Mouse (Mus musculus) neural tube, embryonic 12.5 days (tissue): ENCODE results near the gene Srsf9. TPM values are rescaled to one million over a fixed set of nuclear protein-coding genes. Genes with fewer than 3 reads are reported as not detected.
"Not testable (repeated sequence)": the region's sequence is repeated elsewhere in the genome, so short reads cannot be mapped to it uniquely, and the experiment has no call there.

Source experiments
- ATAC-seq: fragments of 200-750 bp; cut with Nextera tagmentation; 2 replicates; pipeline ENCODE4 v1.8.0; 2017; ENCODE audit warnings: low read depth, mild to moderate bottlenecking, moderate TSS enrichment, moderate library complexity; ENCODE audit not compliant: low FRiP score
- H3K27ac ChIP-seq: fragments of 300-500 bp; sonication (generic); 2 replicates; pipeline ENCODE4 v1.5.1; 2016
- H3K27me3 ChIP-seq: fragments of 300-500 bp; sonication (generic); replicated peaks from 2 replicates; pipeline ENCODE4 v1.6.1; 2016; ENCODE audit warnings: mild to moderate bottlenecking
- H3K36me3 ChIP-seq: fragments of 300-500 bp; sonication (generic); 2 replicates; pipeline ENCODE4 v1.6.1; 2016; ENCODE audit warnings: mild to moderate bottlenecking
- H3K4me1 ChIP-seq: fragments of 300-500 bp; sonication (generic); 2 replicates; pipeline ENCODE4 v1.6.1; 2016
- H3K4me2 ChIP-seq: fragments of 300-500 bp; sonication (generic); replicated peaks from 2 replicates; pipeline ENCODE4 v1.6.1; 2016; ENCODE audit warnings: mild to moderate bottlenecking
- H3K4me3 ChIP-seq: fragments of 300-500 bp; sonication (generic); 2 replicates; pipeline ENCODE4 v1.5.1; 2016
- H3K9ac ChIP-seq: fragments of 300-500 bp; sonication (generic); 2 replicates; pipeline ENCODE4 v1.6.1; 2016; ENCODE audit warnings: mild to moderate bottlenecking
- H3K9me3 ChIP-seq: fragments of 300-500 bp; sonication (generic); 2 replicates; pipeline ENCODE4 v1.6.1; 2016; ENCODE audit warnings: mild to moderate bottlenecking
- WGBS: fragments of 180-500 bp; shearing (Covaris S2); methylation state at CpG from one replicate; pipeline ENCODE4 v1.1.7; 2016; 5-methylcytosine and 5-hydroxymethylcytosine counted together
- polyA plus RNA-seq: library from polyadenylated mRNA; unstranded; fragments of >200 nt; fragmentation: Nextera tagmentation; extraction: Ambion mirVana; gene quantifications from 2 replicates; pipeline ENCODE4 v1.2.1, GENCODE M21; 2016

Gene Srsf9
- polyA plus RNA-seq, 1 experiment from 2014 or later, result 314 TPM

- 53% methylated on average over 5 of the region's 5 CpGs for WGBS
Observed at GRCm38 (mm10) chr5:115359851-115360372, 32.9 kb downstream of the Srsf9 start.

GRCm38 (mm10) chr5:115362216-115362615 lies 35.2 kb downstream of the Srsf9 start:
- Histone ChIP-seq H3K9me3 (no peaks in the 10 kb centered on the region), H3K36me3 (no peaks in the 10 kb centered on the region), H3K4me1 (peaks cover 8% of the 10 kb centered on the region; the same call in 1 of the 2 replicates), H3K27ac (no peak overlapping the region), H3K27me3 (no peaks in the 10 kb centered on the region), H3K4me3 (no peak overlapping the region), H3K9ac (no peak overlapping the region), H3K4me2 (peak overlapping the region; percentile 12; the same call in 1 of the 2 replicates)
- ATAC-seq, result no peak
- WGBS, result 31% methylated on average over 7 of the region's 7 CpGs

More at GRCm38 (mm10) chr5:115359851-115360372, 32.9 kb downstream of the Srsf9 start:
- Histone ChIP-seq H3K4me3 (no peak overlapping the region), H3K4me1 (peaks cover 8% of the 10 kb centered on the region; the same call in 1 of the 2 replicates), H3K27ac (no peak overlapping the region), H3K27me3 (no peaks in the 10 kb centered on the region), H3K9ac (no peak overlapping the region), H3K9me3 (no peaks in the 10 kb centered on the region), H3K4me2 (no peak overlapping the region), H3K36me3 (no peaks in the 10 kb centered on the region)
- no peak for ATAC-seq

- 11% methylated on average over 19 of the region's 19 CpGs for WGBS
- peak; percentile 50; the same call in 1 of the 2 replicates for ATAC-seq
- Histone ChIP-seq H3K36me3 (no peaks in the 10 kb centered on the region), H3K4me3 (no peak overlapping the region), H3K4me2 (peak overlapping the region; percentile 41), H3K4me1 (peaks cover 8% of the 10 kb centered on the region; the same call in 1 of the 2 replicates), H3K9me3 (no peaks in the 10 kb centered on the region), H3K27ac (peak overlapping the region; percentile 21; the same call in 1 of the 2 replicates), H3K27me3 (no peaks in the 10 kb centered on the region), H3K9ac (no peak overlapping the region)
Observed at GRCm38 (mm10) chr5:115362819-115363714, 36.1 kb downstream of the Srsf9 start.

DNA sequence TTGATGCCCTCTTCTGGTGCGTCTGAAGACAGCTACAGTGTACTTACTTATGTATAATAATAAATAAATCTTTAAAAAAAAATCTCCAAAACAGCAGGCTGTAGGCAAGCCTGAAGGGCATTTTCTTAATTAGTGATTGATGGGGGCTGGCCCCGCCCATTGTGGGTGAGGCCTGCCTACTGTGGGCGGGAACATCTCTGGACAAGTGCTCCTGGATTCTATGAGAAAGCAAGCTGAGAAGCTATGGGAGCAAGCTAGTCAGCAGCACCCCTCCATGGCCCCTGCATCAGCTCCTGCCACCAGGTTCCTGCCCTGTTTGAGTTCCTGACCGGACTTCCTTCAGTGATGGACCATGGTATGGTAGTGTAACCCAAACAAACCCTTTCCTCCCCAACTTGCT lies 37.8 kb downstream of the Srsf9 start:
- 89% methylated on average over 4 of the region's 4 CpGs for WGBS
- ATAC-seq, result no peak
- Histone ChIP-seq H3K27ac (no peak overlapping the region), H3K36me3 (no peaks in the 10 kb centered on the region), H3K4me1 (peaks cover 8% of the 10 kb centered on the region; the same call in 1 of the 2 replicates), H3K4me2 (no peak overlapping the region), H3K4me3 (no peak overlapping the region), H3K9ac (no peak overlapping the region), H3K9me3 (no peaks in the 10 kb centered on the region), H3K27me3 (no peaks in the 10 kb centered on the region)

- H3K36me3 ChIP-seq, result no peaks in the 10 kb centered on the region
- no peaks in the 10 kb centered on the region for H3K9me3 ChIP-seq
- H3K27ac ChIP-seq, result no peak overlapping the region; the same call in none of the 2 replicates
- H3K4me3 ChIP-seq, result no peak overlapping the region
- ATAC-seq, result no peak
- WGBS, result 21% methylated on average over 9 of the region's 9 CpGs
- no peaks in the 10 kb centered on the region for H3K27me3 ChIP-seq
- H3K4me2 ChIP-seq, result no peak overlapping the region
- H3K9ac ChIP-seq, result 0 out of 2 replicates have a peak overlapping the region, but pooled peaks have one; percentile 17
- H3K4me1 ChIP-seq, result peaks cover 11% of the 10 kb centered on the region; the same call in 1 of the 2 replicates
Observed at GRCm38 (mm10) chr5:115371736-115372135, 44.8 kb downstream of the Srsf9 start.

DNA sequence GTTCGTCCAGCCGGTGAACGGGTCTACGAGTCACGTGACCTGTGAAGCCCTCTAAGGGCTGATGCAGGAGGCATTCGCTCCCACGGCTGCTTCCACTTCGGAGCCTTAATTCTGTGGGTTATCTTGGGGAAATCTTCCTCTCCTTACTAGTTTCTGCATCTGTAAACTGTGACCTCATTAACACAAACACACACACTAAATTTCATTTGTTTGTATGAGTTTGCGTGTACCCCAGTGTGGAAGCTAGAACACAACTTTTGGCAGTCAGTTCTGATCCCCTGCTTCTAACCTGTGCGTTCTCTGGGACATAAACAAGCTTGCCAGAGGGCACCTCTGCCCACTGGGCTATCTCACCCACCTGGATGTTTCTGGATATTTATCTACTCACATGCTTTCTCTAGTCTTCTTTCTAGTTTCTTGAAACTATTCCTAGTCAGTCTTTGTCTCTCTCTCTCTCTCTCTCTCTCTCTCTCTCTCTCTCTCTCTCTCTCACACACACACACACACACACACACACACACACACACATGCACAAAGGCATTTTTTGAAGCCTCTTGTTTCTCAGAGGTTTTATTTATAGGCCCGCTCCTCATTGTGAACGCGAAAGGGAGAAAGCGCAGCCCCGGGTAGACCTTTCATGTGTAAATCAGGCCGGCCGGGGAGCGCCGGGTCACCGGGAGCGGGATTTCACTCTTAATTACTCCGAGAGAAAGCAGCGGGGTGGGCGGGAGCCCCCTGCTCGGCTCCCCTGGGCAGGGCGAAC lies 46.6 kb downstream of the Srsf9 start:
- H3K9ac ChIP-seq, result peak overlapping the region; percentile 48; the same call in 1 of the 2 replicates
- peaks cover 11% of the 10 kb centered on the region; the same call in 1 of the 2 replicates for H3K4me1 ChIP-seq
- 0 out of 2 replicates have a peak overlapping the region, but pooled peaks have one; percentile 51 for H3K27ac ChIP-seq
- no peaks in the 10 kb centered on the region for H3K27me3 ChIP-seq
- no peaks in the 10 kb centered on the region for H3K9me3 ChIP-seq
- H3K4me2 ChIP-seq, result peak overlapping the region; percentile 62
- peak; percentile 82 for ATAC-seq
- H3K4me3 ChIP-seq, result peak overlapping the region; percentile 11; the same call in 1 of the 2 replicates
- no peaks in the 10 kb centered on the region for H3K36me3 ChIP-seq
- 10% methylated on average over 26 of the region's 26 CpGs for WGBS

- H3K4me3 ChIP-seq, result peak overlapping the region; percentile 11; the same call in 1 of the 2 replicates
- H3K27me3 ChIP-seq, result no peaks in the 10 kb centered on the region
Observed at GRCm38 (mm10) chr5:115374204-115374820, 47.3 kb downstream of the Srsf9 start.

DNA sequence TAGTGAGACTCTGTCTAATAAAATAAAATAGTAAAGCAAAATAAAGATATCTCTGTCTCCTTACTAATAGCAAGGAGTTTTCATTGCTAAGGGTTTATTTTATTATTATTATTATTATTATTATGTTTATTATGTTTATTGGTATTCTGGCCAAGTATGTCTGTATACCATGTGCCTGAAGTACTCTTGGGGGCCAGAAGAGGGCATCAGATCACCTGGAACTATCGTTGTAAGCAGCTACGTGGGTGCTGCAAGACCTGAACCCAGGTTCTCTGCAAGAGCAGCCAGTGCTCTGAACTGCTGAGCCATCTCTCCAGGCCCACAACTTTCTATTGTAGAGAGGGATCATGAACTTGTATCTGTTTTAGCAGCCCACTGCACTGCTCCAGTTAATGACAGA lies 48.5 kb downstream of the Srsf9 start:
- H3K4me2 ChIP-seq, result no peak overlapping the region
- H3K36me3 ChIP-seq, result no peaks in the 10 kb centered on the region
- H3K27ac ChIP-seq, result no peak overlapping the region
- ATAC-seq, result no peak
- no peak overlapping the region for H3K9ac ChIP-seq
- no peaks in the 10 kb centered on the region for H3K27me3 ChIP-seq
- peaks cover 11% of the 10 kb centered on the region; the same call in 1 of the 2 replicates for H3K4me1 ChIP-seq
- H3K4me3 ChIP-seq, result no peak overlapping the region
- no peaks in the 10 kb centered on the region for H3K9me3 ChIP-seq
- WGBS, result 93% methylated on average over 2 of the region's 2 CpGs

More at GRCm38 (mm10) chr5:115374204-115374820, 47.3 kb downstream of the Srsf9 start:
- Histone ChIP-seq H3K27ac (0 out of 2 replicates have a peak overlapping the region, but pooled peaks have one; percentile 26), H3K4me1 (peaks cover 11% of the 10 kb centered on the region; the same call in 1 of the 2 replicates), H3K36me3 (no peaks in the 10 kb centered on the region), H3K4me2 (peak overlapping the region; percentile 62), H3K9me3 (no peaks in the 10 kb centered on the region), H3K9ac (peak overlapping the region; percentile 48; the same call in 1 of the 2 replicates)
- WGBS, result 9% methylated on average over 11 of the region's 11 CpGs
- ATAC-seq, result no peak; the same call in 1 of the 2 replicates

DNA sequence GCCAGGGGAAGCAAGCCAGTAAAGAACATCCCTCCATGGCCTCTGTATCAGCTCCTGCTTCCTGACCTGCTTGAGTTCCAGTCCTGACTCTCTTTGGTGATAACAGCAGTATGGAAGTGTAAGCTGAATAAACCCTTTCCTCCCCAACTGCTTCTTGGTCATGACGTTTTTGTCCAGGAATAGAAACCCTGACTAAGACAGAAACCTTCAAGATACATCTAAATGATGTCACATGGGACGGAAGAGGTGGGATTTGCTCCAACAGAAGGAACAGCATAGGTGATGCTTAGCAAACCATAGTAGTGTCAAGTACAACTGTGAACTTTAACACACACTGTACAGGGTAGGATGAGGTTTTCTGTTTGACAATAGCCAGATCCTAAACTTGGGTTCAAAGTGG lies 51.9 kb downstream of the Srsf9 start:
- ATAC-seq, H3K9ac ChIP-seq, H3K27ac ChIP-seq, H3K27me3 ChIP-seq, H3K9me3 ChIP-seq, H3K36me3 ChIP-seq, H3K4me1 ChIP-seq, H3K4me2 ChIP-seq, H3K4me3 ChIP-seq: not testable (repeated sequence)
- WGBS, result 79% methylated on average over 2 of the region's 2 CpGs
